8 mouse cellular contexts compared by ENCODE assay signal in the genomic region with DNA sequence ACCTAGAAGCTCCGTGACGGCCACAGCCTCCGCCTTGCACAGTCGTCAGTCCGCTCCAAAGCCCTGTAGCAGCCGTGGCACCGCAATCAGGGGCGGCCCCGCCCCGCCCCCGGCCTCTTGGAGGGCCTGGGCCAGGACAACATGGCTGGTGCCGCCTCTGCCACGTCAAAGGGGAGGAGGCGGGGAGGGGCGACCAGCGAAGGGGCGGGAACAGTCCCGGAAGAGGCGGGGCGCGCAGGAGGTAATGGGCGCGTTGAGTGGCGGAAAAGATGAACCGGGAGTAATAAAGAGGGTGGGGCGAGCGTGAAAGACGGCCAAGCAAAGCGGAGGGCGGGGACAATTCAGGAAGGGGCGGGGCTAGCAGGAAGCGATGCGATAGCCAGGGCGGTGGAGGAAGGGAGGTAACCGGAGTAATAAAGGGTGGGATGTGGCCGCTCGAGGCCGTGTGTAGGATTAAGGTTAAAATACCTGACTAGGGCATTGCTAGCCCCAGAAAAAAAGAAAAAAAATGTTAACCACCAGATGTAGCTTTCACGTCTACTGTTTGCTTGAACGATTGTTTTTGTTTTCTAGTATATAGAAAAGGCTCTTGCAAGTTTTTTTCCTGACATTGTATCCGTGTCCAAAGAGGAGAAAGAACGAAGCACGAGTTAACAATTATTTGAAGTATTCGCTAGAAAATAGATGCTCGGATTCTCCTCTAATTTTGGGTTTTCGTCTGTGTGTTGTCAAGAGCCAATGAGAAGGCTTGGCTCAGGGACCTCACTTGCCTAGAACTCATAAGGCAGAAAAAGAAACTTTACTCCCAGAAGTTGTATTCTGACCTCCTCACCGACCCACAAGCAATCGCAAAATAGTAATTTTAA. TPM values are rescaled to one million over a fixed set of nuclear protein-coding genes. Genes with fewer than 3 reads are reported as not detected.
DNase-seq lines count a peak whose midpoint lies in the region; ATAC-seq and TF ChIP-seq lines count a peak whose summit lies in the region.

Sec23a (minus strand) TSS at position 174 of the 866 bp plus-strand sequence.

- TF ChIP-seq CTCF in lung, adult 2 months (IDR thresholded peaks at IDR 0.05; ENCODE audit: insufficient read depth, low read length): no peak

- H3K4me1 ChIP-seq in forebrain, embryonic 15.5 days: peaks cover 35% of the 10 kb centered on the region
- H3K4me1 ChIP-seq in lung, adult 2 months (ENCODE audit: control insufficient read depth, insufficient read depth, low read length): no peaks in the 10 kb centered on the region; the same call in 1 of the 2 replicates

- under 1% methylated on average over 47 of the region's 48 CpGs for WGBS in forebrain, embryonic 15.5 days
- WGBS in lung, adult 2 months: under 1% methylated on average over 48 of the region's 48 CpGs

- no peaks in the 10 kb centered on the region for H3K9me3 ChIP-seq in forebrain, embryonic 15.5 days

- ATAC-seq in forebrain, embryonic 15.5 days (replicated peaks): peak; percentile 96
- peak; percentile 94 for ATAC-seq in neutrophil, adult 5-6 weeks (ENCODE audit: extremely low read depth, insufficient number of reproducible peaks, low FRiP score, poor library complexity, severe bottlenecking)

- intact Hi-C loops in heart, postnatal 25 days (cut with DNase I): loop anchor here (2.0 kb wide), 1 partner anchor 119 kb away; no protein-coding TSS in a partner anchor

- peak within 1 kb of the TSS; percentile 97 for H3K4me3 ChIP-seq in forebrain, embryonic 15.5 days
- H3K4me3 ChIP-seq in lung, adult 2 months (replicated peaks; ENCODE audit: extremely low read depth, low read depth, low read length): peak within 1 kb of the TSS; percentile 84

- no peaks in the 10 kb centered on the region for H3K27me3 ChIP-seq in forebrain, embryonic 15.5 days

- TF ChIP-seq POLR2A in lung, adult 2 months (IDR thresholded peaks at IDR 0.05; ENCODE audit: borderline replicate concordance, extremely low read depth, low read depth, low read length): peak; percentile 95; the same call in 1 of the 2 replicates

- peak; percentile 98 for DNase-seq in ES-CJ7 (ENCODE audit: low read depth, low spot score)
- DNase-seq in cerebellum, adult 11 months: peak; percentile 99
- peak; percentile 98 for DNase-seq in heart, postnatal 25 days (ENCODE audit: low spot score)
- DNase-seq in layer of hippocampus, adult 18-20 months (ENCODE audit: low spot score in 2 of 2): peak; percentile 98
- DNase-seq in lung, adult 2 months: peak; percentile 98
- peak; percentile 97 to 98 for DNase-seq in thymus, adult 18-20 months

- peak within 1 kb of the TSS; percentile 91 for H3K27ac ChIP-seq in forebrain, embryonic 15.5 days (replicated peaks)

- H3K36me3 ChIP-seq in forebrain, embryonic 15.5 days: peaks cover 2% of the 10 kb centered on the region

- peak within 1 kb of the TSS; percentile 80 for H3K4me2 ChIP-seq in forebrain, embryonic 15.5 days (replicated peaks)

- peak within 1 kb of the TSS; percentile 86 for H3K9ac ChIP-seq in forebrain, embryonic 15.5 days (replicated peaks)

RNA-seq across cellular contexts. Expression of gene Sec23a, which starts in this region (rescaled TPM):
- 99.4 and 102 TPM in 2 replicates for polyA plus RNA-seq in forebrain, embryonic 15.5 days (2015; fragmentation: Nextera tagmentation; extraction: Ambion mirVana)
- total RNA-seq in heart, postnatal 25 days (2021): 10 to 100 TPM; 38.1 to 45.1 TPM
- total RNA-seq in layer of hippocampus, adult 18-20 months (2021): 100 to 1,000 TPM in 1 of 2 experiments, 10 to 100 TPM in 1; 99.5 to 105 TPM
- polyA plus RNA-seq in lung, adult 2 months (2012; rRNA removed): 8.6 and 13.0 TPM in 2 replicates
- total RNA-seq in neutrophil, adult 5-6 weeks (2017): 22.6 and 31.1 TPM in 2 replicates

Comparison
In these comparisons a context has a peak if more than half of its experiments do, and no peak if none do; other contexts are left out.
1. Peak in every context shown above with its lines: DNase-seq, ATAC-seq, H3K4me3 ChIP-seq and H3K27ac ChIP-seq.